Mouse (Mus musculus) liver, embryonic 14.5 days (tissue): ENCODE measurements around the gene Vmn1r38.

Experiments used
- CTCF ChIP-seq: IDR thresholded peaks from 2 replicates; pipeline ENCODE4 v1.5.1; 2016; ENCODE audit warnings: antibody characterized with exemption, low read depth, control low read depth
- EP300 ChIP-seq: IDR thresholded peaks from 2 replicates; pipeline ENCODE4 v1.6.1; 2016; ENCODE audit warnings: antibody characterized with exemption, low read depth

DNA sequence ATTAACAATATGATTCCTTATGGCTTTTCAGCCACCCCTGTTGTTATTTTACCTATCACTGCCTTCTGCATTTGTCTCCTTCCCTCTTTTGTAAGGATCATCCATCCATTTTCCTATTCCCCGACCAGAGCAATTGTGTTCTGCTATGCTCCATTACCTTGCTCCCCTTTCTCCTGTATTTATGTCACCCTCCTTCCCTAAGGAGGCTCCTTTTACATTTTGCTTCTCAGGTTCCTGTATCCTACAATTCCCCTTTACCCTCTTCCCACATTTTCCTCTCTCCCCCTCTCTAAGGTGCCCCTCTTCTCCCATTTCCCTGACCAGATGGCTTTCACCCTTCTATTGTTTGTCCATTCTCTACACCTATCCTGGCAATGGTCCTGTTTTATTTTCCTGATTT lies 23.9 kb upstream of the Vmn1r38 start:
- no peak for TF ChIP-seq EP300
- TF ChIP-seq CTCF: no peak
